Mouse (Mus musculus) limb, embryonic 14.5 days (tissue): ENCODE data around the gene Brap. TPM values are rescaled to one million over a fixed set of nuclear protein-coding genes. Genes with fewer than 3 reads are reported as not detected.

Source experiments
- ATAC-seq: fragments of 200-750 bp; cut with Nextera tagmentation; 2 replicates; pipeline ENCODE4 v1.8.0; 2017; ENCODE audit warnings: low read depth, moderate number of reproducible peaks, moderate TSS enrichment; ENCODE audit not compliant: low FRiP score
- DNase-seq: peaks from one replicate; pipeline ENCODE4 v3.0.0-alpha.2; 2015; ENCODE audit warnings: low spot score
- H3K27ac ChIP-seq: fragments of 300-500 bp; sonication (generic); replicated peaks from 2 replicates; pipeline ENCODE4 v1.5.1; 2014; ENCODE audit warnings: low read depth, mild to moderate bottlenecking, low read length, moderate library complexity, mixed read lengths
- H3K27me3 ChIP-seq: fragments of 300-500 bp; sonication (generic); 2 replicates; pipeline ENCODE4 v1.6.1; 2014; ENCODE audit warnings: low read length, mixed read lengths; ENCODE audit not compliant: control insufficient read depth, insufficient read depth
- H3K36me3 ChIP-seq: fragments of 300-500 bp; sonication (generic); 2 replicates; pipeline ENCODE4 v1.6.1; 2014; ENCODE audit warnings: mild to moderate bottlenecking, low read length, moderate library complexity, mixed read lengths; ENCODE audit not compliant: control insufficient read depth, insufficient read depth
- H3K4me1 ChIP-seq: fragments of 300-500 bp; sonication (generic); 2 replicates; pipeline ENCODE4 v1.6.1; 2014; ENCODE audit warnings: antibody characterized with exemption, low read length, mixed read lengths; ENCODE audit not compliant: control insufficient read depth, insufficient read depth
- H3K4me2 ChIP-seq: fragments of 300-500 bp; sonication (generic); replicated peaks from 2 replicates; pipeline ENCODE4 v1.6.1; 2014; ENCODE audit warnings: low read depth, mild to moderate bottlenecking, low read length, moderate library complexity; ENCODE audit not compliant: severe bottlenecking
- H3K4me3 ChIP-seq: fragments of 300-500 bp; sonication (generic); replicated peaks from 2 replicates; pipeline ENCODE4 v1.5.1; 2014; ENCODE audit warnings: low read length
- H3K9ac ChIP-seq: fragments of 300-500 bp; sonication (generic); 2 replicates; pipeline ENCODE4 v1.6.1; 2014; ENCODE audit warnings: mild to moderate bottlenecking, low read depth, low read length, moderate library complexity; ENCODE audit not compliant: severe bottlenecking
- H3K9me3 ChIP-seq: fragments of 300-500 bp; sonication (generic); 2 replicates; pipeline ENCODE4 v1.6.1; 2016; ENCODE audit warnings: low read length; ENCODE audit not compliant: control insufficient read depth
- POLR2A ChIP-seq: fragments of 200-500 bp; IDR thresholded peaks from 2 replicates; pipeline ENCODE4 v1.8.0; 2012; ENCODE audit warnings: inconsistent platforms, mild to moderate bottlenecking, moderate library complexity, borderline replicate concordance; ENCODE audit not compliant: insufficient read depth, insufficient read length; ENCODE audit errors: extremely low read depth
- WGBS: fragments of 180-500 bp; shearing (Covaris S2); extraction: QIAGEN DNeasy Blood & Tissue Kit; methylation state at CpG from one replicate; pipeline ENCODE4 v1.1.7; 2014; 5-methylcytosine and 5-hydroxymethylcytosine counted together
- polyA plus RNA-seq, 2 experiments: library from polyadenylated mRNA; depleted of rRNA in 1 of 2; stranded (reverse) in 1 of 2; unstranded in 1 of 2; fragments of >200 nt; fragmentation: Nextera tagmentation in 1 of 2; extraction: Ambion mirVana in 1 of 2; gene quantifications; 2 replicates each; pipeline versions ENCODE4 v1.2.1 to v1.2.3; 2012 to 2014

Gene Brap
- polyA plus RNA-seq, 2 experiments = 28.2 to 44.6 TPM

- Histone ChIP-seq H3K27me3 (no peaks in the 10 kb centered on the region), H3K9me3 (no peaks in the 10 kb centered on the region), H3K4me2 (peak overlapping the region; percentile 86), H3K36me3 (no peaks in the 10 kb centered on the region), H3K9ac (peak overlapping the region; percentile 93), H3K4me3 (peak overlapping the region; percentile 94), H3K27ac (peak overlapping the region; percentile 96), H3K4me1 (peaks cover 15% of the 10 kb centered on the region; the same call in 1 of the 2 replicates)
- WGBS = 0% methylated on average over 16 of the region's 57 CpGs
- TF ChIP-seq POLR2A = no peak
- no peak for DNase-seq
- ATAC-seq = peak; percentile 45
These were observed 51.5 kb downstream of the Brap start for GRCm38 (mm10) chr5:121711928-121712231.

- H3K36me3 ChIP-seq = peaks cover 4% of the 10 kb centered on the region; the same call in 1 of the 2 replicates
- under 1% methylated on average over 36 of the region's 66 CpGs for WGBS
- peak; percentile 42; the same call in 1 of the 2 replicates for ATAC-seq
These were observed 52.0 kb downstream of the Brap start for GRCm38 (mm10) chr5:121712232-121712933.

GRCm38 (mm10) chr5:121712934-121713538 is 52.7 kb downstream of the Brap start:
- 2% methylated on average over 23 of the region's 32 CpGs for WGBS

More at GRCm38 (mm10) chr5:121712232-121712933, 52.0 kb downstream of the Brap start:
- Histone ChIP-seq H3K4me3 (peak overlapping the region; percentile 94), H3K27ac (peak overlapping the region; percentile 96), H3K4me1 (peaks cover 15% of the 10 kb centered on the region; the same call in 1 of the 2 replicates), H3K27me3 (no peaks in the 10 kb centered on the region), H3K4me2 (peak overlapping the region; percentile 86), H3K9ac (peak overlapping the region; percentile 93), H3K9me3 (no peaks in the 10 kb centered on the region)
- no peak for TF ChIP-seq POLR2A
- no peak for DNase-seq

GRCm38 (mm10) chr5:121714331-121714730 is 54.0 kb downstream of the Brap start:
- peak overlapping the region; percentile 86; the same call in 1 of the 2 replicates for H3K4me2 ChIP-seq
- H3K9me3 ChIP-seq = no peaks in the 10 kb centered on the region
- ATAC-seq (no peak), DNase-seq (no peak)
- WGBS = 89% methylated on average over 1 of the region's 1 CpGs
- no peaks in the 10 kb centered on the region for H3K27me3 ChIP-seq
- peaks cover 11% of the 10 kb centered on the region; the same call in 1 of the 2 replicates for H3K36me3 ChIP-seq
- H3K9ac ChIP-seq = no peak overlapping the region
- no peak for TF ChIP-seq POLR2A
- peak overlapping the region; percentile 94 for H3K4me3 ChIP-seq
- peaks cover 20% of the 10 kb centered on the region; the same call in 1 of the 2 replicates for H3K4me1 ChIP-seq
- H3K27ac ChIP-seq = no peak overlapping the region

More at GRCm38 (mm10) chr5:121712934-121713538, 52.7 kb downstream of the Brap start:
- H3K27me3 ChIP-seq = no peaks in the 10 kb centered on the region
- peak overlapping the region; percentile 94 for H3K4me3 ChIP-seq
- peak overlapping the region; percentile 86 for H3K4me2 ChIP-seq
- ATAC-seq (no peak), DNase-seq (peak; percentile 32)
- no peaks in the 10 kb centered on the region for H3K9me3 ChIP-seq
- H3K4me1 ChIP-seq = peaks cover 15% of the 10 kb centered on the region; the same call in 1 of the 2 replicates
- H3K9ac ChIP-seq = peak overlapping the region; percentile 93
- peaks cover 11% of the 10 kb centered on the region; the same call in 1 of the 2 replicates for H3K36me3 ChIP-seq
- peak overlapping the region; percentile 96 for H3K27ac ChIP-seq
- no peak for TF ChIP-seq POLR2A

GRCm38 (mm10) chr5:121714928-121715327 is 54.6 kb downstream of the Brap start:
- WGBS = 71% methylated on average over 6 of the region's 6 CpGs
- peaks cover 26% of the 10 kb centered on the region for H3K4me1 ChIP-seq

More at GRCm38 (mm10) chr5:121714928-121715327, 54.6 kb downstream of the Brap start:
- ATAC-seq (no peak), DNase-seq (no peak)
- no peak for TF ChIP-seq POLR2A
- no peaks in the 10 kb centered on the region for H3K9me3 ChIP-seq
- H3K27me3 ChIP-seq = no peaks in the 10 kb centered on the region
- no peak overlapping the region for H3K4me2 ChIP-seq
- no peak overlapping the region for H3K9ac ChIP-seq
- no peak overlapping the region for H3K4me3 ChIP-seq
- H3K27ac ChIP-seq = no peak overlapping the region
- H3K36me3 ChIP-seq = peaks cover 11% of the 10 kb centered on the region; the same call in 1 of the 2 replicates
